Mouse (Mus musculus): ENCODE data around the gene Zfp36. TPM values are rescaled to one million over a fixed set of nuclear protein-coding genes. Genes with fewer than 3 reads are reported as not detected.

Zfp36 gene
- polyA plus RNA-seq (2015; fragmentation: Nextera tagmentation; extraction: Ambion mirVana), result 7.9 and 10.8 TPM in 2 replicates

DNA sequence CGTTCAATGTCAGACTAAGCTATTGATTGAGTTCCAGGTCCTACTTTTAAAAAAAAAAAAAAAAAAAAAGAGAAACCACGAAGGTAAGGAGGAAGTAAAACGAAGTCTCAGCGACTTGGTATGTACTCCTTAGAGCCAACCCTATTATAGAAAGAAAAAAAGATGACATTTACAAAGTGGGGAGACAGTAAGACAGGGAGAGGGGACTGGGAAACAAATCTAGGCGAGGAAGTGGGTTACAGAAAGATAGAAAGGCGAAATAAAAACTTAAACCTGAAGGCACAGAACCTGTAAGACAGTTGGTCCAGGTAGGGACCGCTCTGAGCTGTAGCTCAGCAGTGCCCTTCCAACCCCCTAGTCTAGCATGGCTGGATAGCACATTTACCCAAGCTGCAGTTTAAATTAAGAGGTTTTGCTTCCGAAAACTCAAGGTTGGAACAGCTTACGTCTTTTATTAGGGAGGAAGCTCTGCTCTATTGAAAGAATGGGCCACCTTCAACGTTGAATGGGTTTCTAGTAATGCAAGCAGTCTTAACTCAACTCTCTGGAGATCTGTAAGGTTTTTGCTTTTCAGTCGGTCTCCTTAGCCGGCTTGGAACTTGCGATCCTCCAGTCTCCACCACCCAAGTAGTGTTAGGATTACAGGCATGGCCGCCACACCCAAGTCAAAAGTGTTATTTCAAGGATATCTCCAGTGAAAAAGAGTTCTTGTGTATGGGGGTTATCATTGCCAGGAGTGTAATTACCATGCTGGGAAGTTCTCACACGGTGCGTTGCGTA, at the start of gene Zfp36:
Gene Zfp36 (minus strand): TSS at position 17 of the 780 bp plus-strand sequence.
- Histone ChIP-seq H3K4me1 (ENCODE audit: control insufficient read depth, low read depth, low read length) (peaks cover 92% of the 10 kb centered on the region), H3K9me3 (replicated peaks; ENCODE audit: control insufficient read depth, low read length) (no peaks in the 10 kb centered on the region), H3K27me3 (ENCODE audit: control insufficient read depth, insufficient read depth, low read depth, low read length) (no peaks in the 10 kb centered on the region), H3K9ac (ENCODE audit: low read depth, low read length) (peak within 1 kb of the TSS; percentile 88), H3K4me3 (ENCODE audit: low read depth, low read length) (peak within 1 kb of the TSS; percentile 79), H3K27ac (ENCODE audit: low read length) (peak within 1 kb of the TSS; percentile 97), H3K4me2 (ENCODE audit: low read depth, low read length) (peak within 1 kb of the TSS; percentile 96), H3K36me3 (ENCODE audit: control insufficient read depth, insufficient read depth) (peaks cover 4% of the 10 kb centered on the region; the same call in 1 of the 2 replicates)
- no peak for ATAC-seq (ENCODE audit: low read depth)
- 28% methylated on average over 17 of the region's 17 CpGs for WGBS (ENCODE audit: insufficient replicate concordance)

GRCm38 (mm10) chr7:28427738-28428137, 47.7 kb upstream of the Zfp36 start:
- Histone ChIP-seq H3K27ac (ENCODE audit: low read length) (no peak overlapping the region), H3K36me3 (ENCODE audit: control insufficient read depth, insufficient read depth) (peaks cover 10% of the 10 kb centered on the region), H3K4me2 (ENCODE audit: low read depth, low read length) (no peak overlapping the region), H3K27me3 (ENCODE audit: control insufficient read depth, insufficient read depth, low read depth, low read length) (no peaks in the 10 kb centered on the region), H3K9ac (ENCODE audit: low read depth, low read length) (no peak overlapping the region), H3K4me1 (ENCODE audit: control insufficient read depth, low read depth, low read length) (peaks cover 29% of the 10 kb centered on the region), H3K4me3 (ENCODE audit: low read depth, low read length) (no peak overlapping the region), H3K9me3 (replicated peaks; ENCODE audit: control insufficient read depth, low read length) (no peaks in the 10 kb centered on the region)
- no peak for ATAC-seq (ENCODE audit: low read depth)

DNA sequence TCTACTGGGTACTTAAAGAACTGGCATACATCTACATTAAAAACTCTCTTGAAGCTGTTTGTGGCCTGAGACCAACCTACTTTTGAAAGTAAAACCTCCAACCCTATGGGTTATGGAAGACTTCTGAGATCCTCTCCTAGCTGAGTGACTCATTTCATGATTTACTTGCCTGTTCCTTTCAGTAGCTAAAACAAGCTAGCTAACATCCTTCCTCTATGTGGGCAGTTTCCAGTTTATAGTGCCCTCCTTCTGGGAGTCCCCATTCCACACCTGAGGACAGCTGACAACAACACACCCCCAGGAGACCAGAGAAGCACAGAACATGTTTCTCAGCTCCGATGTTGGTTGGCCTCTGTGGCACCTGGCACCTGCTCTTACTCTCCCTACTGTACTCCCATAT, 43.0 kb upstream of the Zfp36 start:
- Histone ChIP-seq H3K4me3 (ENCODE audit: low read depth, low read length) (no peak overlapping the region), H3K4me2 (ENCODE audit: low read depth, low read length) (no peak overlapping the region), H3K27me3 (ENCODE audit: control insufficient read depth, insufficient read depth, low read depth, low read length) (no peaks in the 10 kb centered on the region), H3K4me1 (ENCODE audit: control insufficient read depth, low read depth, low read length) (no peaks in the 10 kb centered on the region), H3K9ac (ENCODE audit: low read depth, low read length) (no peak overlapping the region), H3K9me3 (replicated peaks; ENCODE audit: control insufficient read depth, low read length) (no peaks in the 10 kb centered on the region), H3K27ac (ENCODE audit: low read length) (no peak overlapping the region), H3K36me3 (ENCODE audit: control insufficient read depth, insufficient read depth) (peaks cover 36% of the 10 kb centered on the region)
- no peak for ATAC-seq (ENCODE audit: low read depth)
- 93% methylated on average over 1 of the region's 1 CpGs for WGBS (ENCODE audit: insufficient replicate concordance)

- peaks cover 51% of the 10 kb centered on the region for H3K36me3 ChIP-seq (ENCODE audit: control insufficient read depth, insufficient read depth)
These were observed 39.4 kb upstream of the Zfp36 start for GRCm38 (mm10) chr7:28419416-28419815.

DNA sequence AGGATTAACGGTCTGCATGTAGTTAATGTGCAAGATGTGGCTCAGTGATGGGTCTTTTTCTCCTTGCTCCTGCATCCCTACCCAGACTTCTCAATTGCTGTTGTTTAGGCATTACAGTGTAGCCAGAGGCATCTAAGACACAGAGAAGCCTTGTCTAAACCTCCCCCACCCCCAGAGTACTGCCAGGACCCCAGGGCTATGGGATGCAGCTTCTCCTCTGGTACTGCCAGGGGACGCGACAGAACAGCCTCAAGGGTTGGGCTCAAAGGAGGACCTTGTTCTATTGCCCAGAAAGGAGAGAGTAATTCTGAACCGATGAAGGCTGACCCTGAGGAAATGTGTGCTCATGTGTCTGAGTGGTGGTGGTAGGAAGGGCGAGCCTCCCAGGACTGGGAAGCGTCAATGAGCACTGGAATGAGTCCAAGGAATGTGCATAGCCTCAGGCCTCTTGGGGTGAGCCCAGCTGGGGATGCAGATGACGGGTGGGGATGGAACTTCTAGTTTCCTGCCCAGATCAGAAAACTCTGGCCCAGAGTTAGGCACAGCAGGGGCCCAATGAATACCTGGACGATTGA, 38.1 kb upstream of the Zfp36 start:
- no peaks in the 10 kb centered on the region for H3K9me3 ChIP-seq (replicated peaks; ENCODE audit: control insufficient read depth, low read length)
- H3K27me3 ChIP-seq (ENCODE audit: control insufficient read depth, insufficient read depth, low read depth, low read length), result no peaks in the 10 kb centered on the region
- no peak overlapping the region for H3K27ac ChIP-seq (ENCODE audit: low read length)
- H3K4me3 ChIP-seq (ENCODE audit: low read depth, low read length), result no peak overlapping the region
- no peak overlapping the region for H3K9ac ChIP-seq (ENCODE audit: low read depth, low read length)
- ATAC-seq (ENCODE audit: low read depth), result no peak
- 91% methylated on average over 8 of the region's 8 CpGs for WGBS (ENCODE audit: insufficient replicate concordance)
- H3K4me2 ChIP-seq (ENCODE audit: low read depth, low read length), result no peak overlapping the region
- H3K36me3 ChIP-seq (ENCODE audit: control insufficient read depth, insufficient read depth), result peaks cover 57% of the 10 kb centered on the region
- H3K4me1 ChIP-seq (ENCODE audit: control insufficient read depth, low read depth, low read length), result no peaks in the 10 kb centered on the region

More at GRCm38 (mm10) chr7:28419416-28419815, 39.4 kb upstream of the Zfp36 start:
- no peaks in the 10 kb centered on the region for H3K4me1 ChIP-seq (ENCODE audit: control insufficient read depth, low read depth, low read length)
- WGBS (ENCODE audit: insufficient replicate concordance), result 93% methylated on average over 2 of the region's 2 CpGs
- H3K4me2 ChIP-seq (ENCODE audit: low read depth, low read length), result no peak overlapping the region
- no peak for ATAC-seq (ENCODE audit: low read depth)
- no peaks in the 10 kb centered on the region for H3K9me3 ChIP-seq (replicated peaks; ENCODE audit: control insufficient read depth, low read length)
- H3K27me3 ChIP-seq (ENCODE audit: control insufficient read depth, insufficient read depth, low read depth, low read length), result no peaks in the 10 kb centered on the region
- no peak overlapping the region for H3K9ac ChIP-seq (ENCODE audit: low read depth, low read length)
- H3K4me3 ChIP-seq (ENCODE audit: low read depth, low read length), result no peak overlapping the region
- H3K27ac ChIP-seq (ENCODE audit: low read length), result no peak overlapping the region

DNA sequence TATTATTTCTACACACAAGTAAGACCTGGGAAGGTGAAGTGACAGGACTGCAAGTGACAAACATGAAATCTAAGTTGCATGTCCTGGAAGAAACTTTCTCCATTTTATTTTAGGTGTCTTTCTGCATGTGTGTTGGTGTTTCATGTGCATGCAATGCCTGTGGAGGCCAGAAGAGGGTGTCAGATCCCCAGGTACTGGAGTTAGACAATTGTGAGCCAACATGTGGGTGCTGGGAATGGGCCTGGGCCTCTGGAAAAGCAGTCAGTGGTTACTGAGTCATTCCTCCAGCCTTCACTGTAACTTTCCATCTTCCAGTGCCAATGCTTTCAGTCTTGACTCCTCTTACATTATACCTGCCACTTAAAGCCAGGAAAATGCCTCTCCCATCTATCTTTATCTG, 37.3 kb upstream of the Zfp36 start:
- no peak for ATAC-seq (ENCODE audit: low read depth)
- Histone ChIP-seq H3K9me3 (replicated peaks; ENCODE audit: control insufficient read depth, low read length) (no peaks in the 10 kb centered on the region), H3K36me3 (ENCODE audit: control insufficient read depth, insufficient read depth) (peaks cover 54% of the 10 kb centered on the region), H3K4me3 (ENCODE audit: low read depth, low read length) (no peak overlapping the region), H3K27ac (ENCODE audit: low read length) (no peak overlapping the region), H3K27me3 (ENCODE audit: control insufficient read depth, insufficient read depth, low read depth, low read length) (no peaks in the 10 kb centered on the region), H3K9ac (ENCODE audit: low read depth, low read length) (no peak overlapping the region), H3K4me1 (ENCODE audit: control insufficient read depth, low read depth, low read length) (no peaks in the 10 kb centered on the region), H3K4me2 (ENCODE audit: low read depth, low read length) (no peak overlapping the region)

DNA sequence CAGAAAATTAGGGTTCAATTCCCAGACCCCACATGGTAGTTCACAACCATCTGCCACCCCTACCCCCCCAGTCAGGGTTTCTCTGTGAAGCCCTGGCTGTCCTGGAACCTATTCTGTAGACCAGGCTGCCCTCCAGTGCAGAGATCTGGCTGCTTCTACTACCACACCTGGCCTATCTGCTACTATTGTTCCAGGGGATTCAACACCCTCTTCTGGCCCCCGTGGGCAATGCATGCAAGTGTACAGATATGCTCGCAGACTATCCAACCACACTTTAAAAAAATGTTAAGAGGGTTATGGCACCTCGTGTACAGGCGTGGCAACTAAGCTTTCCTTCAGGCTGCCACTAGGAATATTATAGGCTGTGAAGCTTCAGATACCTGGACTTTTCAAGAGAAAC, 32.8 kb upstream of the Zfp36 start:
- ATAC-seq (ENCODE audit: low read depth), result no peak
- H3K9me3 ChIP-seq (replicated peaks; ENCODE audit: control insufficient read depth, low read length), result no peaks in the 10 kb centered on the region
- no peak overlapping the region for H3K27ac ChIP-seq (ENCODE audit: low read length)
- H3K4me1 ChIP-seq (ENCODE audit: control insufficient read depth, low read depth, low read length), result peaks cover 2% of the 10 kb centered on the region; the same call in 1 of the 2 replicates
- 60% methylated on average over 4 of the region's 4 CpGs for WGBS (ENCODE audit: insufficient replicate concordance)
- H3K4me2 ChIP-seq (ENCODE audit: low read depth, low read length), result no peak overlapping the region
- H3K4me3 ChIP-seq (ENCODE audit: low read depth, low read length), result no peak overlapping the region
- H3K9ac ChIP-seq (ENCODE audit: low read depth, low read length), result no peak overlapping the region
- no peaks in the 10 kb centered on the region for H3K27me3 ChIP-seq (ENCODE audit: control insufficient read depth, insufficient read depth, low read depth, low read length)
- H3K36me3 ChIP-seq (ENCODE audit: control insufficient read depth, insufficient read depth), result peaks cover 30% of the 10 kb centered on the region

DNA sequence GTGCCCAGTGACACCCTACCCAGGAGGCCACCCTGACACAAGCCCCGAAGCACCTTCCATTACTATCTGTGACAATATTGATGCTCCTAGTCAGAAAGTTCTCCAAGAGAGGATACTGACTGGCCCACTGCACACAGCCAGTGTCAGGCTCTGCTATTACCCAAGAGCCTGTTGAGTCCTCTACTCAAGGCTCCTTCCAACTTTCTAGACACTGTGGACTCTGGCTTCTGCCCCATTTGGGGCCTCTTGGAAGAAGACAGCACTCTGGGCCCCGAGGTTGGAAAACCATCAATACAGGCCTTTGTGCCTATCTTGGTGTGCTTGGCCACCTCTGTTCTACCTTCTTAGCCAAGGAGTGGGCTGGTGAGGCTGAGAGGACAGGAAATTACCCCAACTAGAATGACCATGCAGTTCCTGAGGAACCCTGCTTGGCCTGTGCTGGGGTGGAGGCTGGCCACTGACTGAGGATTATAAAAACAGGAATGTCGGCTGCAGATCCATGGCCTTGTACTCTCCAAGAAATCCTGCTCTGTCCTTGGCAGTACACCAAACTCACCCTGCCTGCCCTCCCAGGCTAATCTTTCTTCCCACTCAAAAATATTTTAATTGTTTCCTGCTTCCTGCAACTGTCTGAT, 30.9 kb upstream of the Zfp36 start:
- peaks cover 36% of the 10 kb centered on the region for H3K36me3 ChIP-seq (ENCODE audit: control insufficient read depth, insufficient read depth)
- no peak overlapping the region for H3K4me2 ChIP-seq (ENCODE audit: low read depth, low read length)
- no peak overlapping the region for H3K9ac ChIP-seq (ENCODE audit: low read depth, low read length)
- no peaks in the 10 kb centered on the region for H3K27me3 ChIP-seq (ENCODE audit: control insufficient read depth, insufficient read depth, low read depth, low read length)
- no peak overlapping the region for H3K4me3 ChIP-seq (ENCODE audit: low read depth, low read length)
- 0 out of 2 replicates have a peak, but pooled peaks have one; percentile 24 for ATAC-seq (ENCODE audit: low read depth)
- H3K4me1 ChIP-seq (ENCODE audit: control insufficient read depth, low read depth, low read length), result peaks cover 2% of the 10 kb centered on the region; the same call in 1 of the 2 replicates
- H3K9me3 ChIP-seq (replicated peaks; ENCODE audit: control insufficient read depth, low read length), result no peaks in the 10 kb centered on the region
- no peak overlapping the region for H3K27ac ChIP-seq (ENCODE audit: low read length)
- WGBS (ENCODE audit: insufficient replicate concordance), result 77% methylated on average over 3 of the region's 3 CpGs

DNA sequence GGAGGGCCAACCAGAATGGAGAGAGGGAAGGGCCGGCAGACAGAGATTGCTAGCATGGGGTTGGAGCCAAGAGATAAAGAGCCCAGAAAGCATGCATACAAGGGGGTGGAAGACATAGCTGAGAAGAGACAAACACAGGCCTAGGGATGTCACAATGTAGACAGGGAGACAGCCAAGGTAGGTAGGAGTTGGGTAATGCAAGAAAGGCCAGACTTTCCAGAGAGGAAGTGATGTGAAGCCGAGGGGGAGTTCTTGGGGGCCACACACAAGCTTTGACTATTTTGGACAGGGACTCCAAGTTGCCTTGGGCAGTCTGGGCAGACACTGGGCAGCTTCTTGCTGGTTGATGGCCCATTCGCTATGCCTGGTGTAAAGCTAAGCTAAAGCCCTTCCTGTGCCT, 21.9 kb upstream of the Zfp36 start:
- Histone ChIP-seq H3K9me3 (replicated peaks; ENCODE audit: control insufficient read depth, low read length) (no peaks in the 10 kb centered on the region), H3K36me3 (ENCODE audit: control insufficient read depth, insufficient read depth) (peaks cover 52% of the 10 kb centered on the region), H3K4me1 (ENCODE audit: control insufficient read depth, low read depth, low read length) (no peaks in the 10 kb centered on the region; the same call in 1 of the 2 replicates), H3K4me2 (ENCODE audit: low read depth, low read length) (no peak overlapping the region), H3K27me3 (ENCODE audit: control insufficient read depth, insufficient read depth, low read depth, low read length) (no peaks in the 10 kb centered on the region), H3K9ac (ENCODE audit: low read depth, low read length) (no peak overlapping the region), H3K4me3 (ENCODE audit: low read depth, low read length) (no peak overlapping the region), H3K27ac (ENCODE audit: low read length) (no peak overlapping the region; the same call in 1 of the 2 replicates)
- 58% methylated on average over 3 of the region's 3 CpGs for WGBS (ENCODE audit: insufficient replicate concordance)
- no peak for ATAC-seq (ENCODE audit: low read depth)
